Mouse (Mus musculus) lung, postnatal 10 days (tissue): ENCODE data around the gene Gprin1.

Experiments used
- DNase-seq: peaks from one replicate; pipeline ENCODE4 v3.0.0; 2021

Gene Gprin1

GRCm38 (mm10) chr13:54714996-54715395 is 34.7 kb downstream of the Gprin1 start:
- DNase-seq = no peak

- DNase-seq = no peak
These were observed 35.3 kb downstream of the Gprin1 start for GRCm38 (mm10) chr13:54714393-54714792.

GRCm38 (mm10) chr13:54710866-54711265 is 38.8 kb downstream of the Gprin1 start:
- DNase-seq = no peak

GRCm38 (mm10) chr13:54704890-54705289 is 44.8 kb downstream of the Gprin1 start:
- no peak for DNase-seq

- no peak for DNase-seq
These were observed 47.2 kb downstream of the Gprin1 start for GRCm38 (mm10) chr13:54702507-54702906.

DNA sequence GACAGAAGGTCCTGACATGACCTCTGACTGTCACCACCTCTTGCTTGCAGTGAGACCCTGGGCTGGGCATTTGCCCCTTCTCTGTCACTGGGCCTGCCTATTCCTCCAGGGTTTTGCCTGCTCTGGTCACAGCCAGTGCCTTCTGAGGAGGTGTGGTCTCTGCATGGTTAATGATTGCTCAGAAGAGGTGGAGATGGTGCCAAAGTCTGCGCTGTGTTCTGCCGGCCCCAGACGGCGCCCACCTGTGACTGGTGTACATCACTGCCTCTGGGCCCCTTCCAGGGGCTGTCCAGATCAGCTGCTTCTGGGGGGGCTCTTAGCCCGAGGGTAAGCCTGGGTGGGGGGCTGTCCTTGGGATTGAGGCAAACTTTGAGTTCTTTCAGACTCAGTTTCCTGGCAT is 48.4 kb downstream of the Gprin1 start, which contains the start of gene Cdhr2:
Gene Cdhr2, plus strand, starts transcription at position 219 of the 400 bp plus-strand sequence.
- no peak for DNase-seq

GRCm38 (mm10) chr13:54695479-54696230 is 54.0 kb downstream of the Gprin1 start:
- no peak for DNase-seq

- no peak for DNase-seq
These were observed 55.2 kb downstream of the Gprin1 start for GRCm38 (mm10) chr13:54694348-54695060.

GRCm38 (mm10) chr13:54693558-54694347 is 55.9 kb downstream of the Gprin1 start, which contains the start of gene Rnf44:
Rnf44 (minus strand) TSS chr13:54693907.
- peak; percentile 100 for DNase-seq

GRCm38 (mm10) chr13:54692711-54693557 is 56.7 kb downstream of the Gprin1 start:
- no peak for DNase-seq

DNA sequence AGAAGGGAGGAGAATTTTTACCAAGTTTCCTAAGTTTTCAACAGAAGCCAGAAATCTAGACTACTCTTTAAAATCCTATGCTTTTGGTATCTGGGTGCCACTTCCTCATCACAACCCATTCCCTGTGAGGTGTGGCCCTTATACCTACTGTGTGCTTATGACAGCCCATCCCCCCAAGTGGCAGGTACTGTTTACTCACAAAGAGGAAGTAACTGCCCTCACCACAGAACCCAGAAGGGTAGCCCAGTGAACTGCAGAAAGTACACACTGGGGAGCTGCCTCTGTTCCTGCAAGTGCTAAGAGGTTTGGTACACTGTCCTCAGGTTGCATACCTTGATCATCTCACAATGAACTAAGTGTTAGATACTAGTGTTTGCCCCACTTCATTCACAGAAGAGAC is 57.9 kb downstream of the Gprin1 start:
- no peak for DNase-seq

- DNase-seq = no peak
These were observed 59.4 kb downstream of the Gprin1 start for GRCm38 (mm10) chr13:54690151-54690740.

DNA sequence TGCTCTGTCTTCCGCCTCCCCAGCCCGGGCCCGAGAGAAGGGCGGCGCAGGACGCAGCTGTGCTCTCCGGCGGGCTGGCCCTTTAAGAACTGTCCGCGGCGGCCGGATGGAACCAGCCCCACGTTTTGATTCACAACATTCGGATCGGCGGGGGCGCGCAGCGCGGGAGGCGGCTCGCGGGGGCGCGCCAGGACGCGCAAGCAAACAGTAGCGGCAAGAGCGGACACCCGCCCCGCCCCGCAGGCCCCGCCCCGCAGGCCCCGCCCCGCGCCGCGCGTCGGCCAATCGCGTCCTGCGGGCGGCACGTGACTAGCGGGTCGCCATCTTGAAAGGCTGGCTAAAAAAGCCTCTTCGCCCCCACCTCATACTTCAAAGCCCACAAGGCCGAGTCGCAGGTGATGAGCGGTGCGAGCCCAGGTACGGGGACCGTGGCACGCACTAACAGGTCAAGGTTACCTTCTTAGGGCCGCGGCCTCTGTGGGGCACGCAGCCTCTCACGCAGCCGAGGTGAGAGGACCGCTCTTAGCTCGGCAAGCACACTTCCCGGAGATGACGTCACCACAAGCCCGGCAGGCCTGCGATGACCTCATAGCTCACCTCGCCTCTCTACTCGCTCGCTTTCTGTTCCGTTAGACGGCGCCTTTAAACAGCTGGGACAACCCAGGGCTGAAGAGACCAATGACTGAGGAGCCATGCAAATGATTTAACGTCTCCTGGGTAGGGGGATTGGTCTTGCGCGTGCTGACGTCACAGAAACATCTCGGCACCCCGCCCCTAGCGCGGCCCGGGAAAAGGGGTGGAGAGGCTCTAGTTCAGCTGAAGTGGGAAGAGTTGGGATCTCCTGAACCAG is 61.9 kb downstream of the Gprin1 start:
- DNase-seq = peak; percentile 99

GRCm38 (mm10) chr13:54687096-54687495 is 62.6 kb downstream of the Gprin1 start:
- peak; percentile 85 for DNase-seq
